Mouse (Mus musculus) cerebellum, postnatal 36 days (tissue): ENCODE measurements at regions not wholly inside any gene's neighbourhood (a gene's known extent, or its start where the extent isn't known, plus 50 kb on each side); places are given as distances from the start of the nearest gene placed in this dataset.
A peak's percentile ranks its signal among the peaks of the same experiment; 100 is the strongest.
"Not testable (repeated sequence)": the region's sequence is repeated elsewhere in the genome, so short reads cannot be mapped to it uniquely, and the experiment has no call there.

Source experiments
- DNase-seq, 2 experiments: peaks; one replicate each; pipeline ENCODE4 v3.0.0; 2021 to 2022; ENCODE audit warnings: mixed read lengths in 2 of 2

DNA sequence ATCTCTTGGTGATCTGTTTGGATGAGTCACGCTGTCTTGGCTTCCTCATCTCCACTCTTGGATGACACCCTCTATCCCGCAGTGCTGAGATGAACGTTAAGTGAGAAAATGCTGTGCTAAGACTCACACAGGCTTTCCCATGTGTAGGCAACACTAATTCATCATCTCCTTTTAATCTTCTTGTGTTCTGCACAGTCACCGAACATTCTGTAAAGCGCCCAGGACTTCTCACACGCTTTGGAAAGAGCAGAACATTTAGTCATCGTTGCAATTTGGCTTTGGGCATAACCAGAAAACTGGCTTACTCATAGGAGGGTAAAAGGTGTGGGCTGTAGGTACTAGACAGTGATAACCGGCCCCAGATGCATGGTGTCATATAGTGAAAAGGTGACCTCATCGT is 94.9 kb downstream of the Plppr4 start:
- DNase-seq: peak in 1 of 2 experiments; percentile 2

DNA sequence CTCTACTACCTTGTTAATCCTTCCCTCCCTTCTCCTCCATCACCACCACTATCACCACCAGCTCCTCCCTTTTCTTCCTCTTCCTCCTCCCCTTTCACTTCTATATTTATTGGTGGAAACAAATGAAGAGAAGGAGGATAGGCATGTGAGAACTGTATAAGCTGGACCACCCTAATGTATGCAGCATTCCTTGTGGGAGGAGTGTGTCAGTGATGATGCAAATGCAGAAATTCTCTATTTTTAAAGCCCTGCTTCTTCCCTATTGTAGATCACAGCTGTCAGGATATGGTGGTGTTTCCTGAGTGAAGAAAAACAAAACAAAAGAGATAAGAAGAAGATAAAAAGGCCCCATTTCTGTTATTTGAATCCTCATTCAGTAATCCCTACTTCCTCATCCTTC is 112.8 kb downstream of the Plppr4 start:
- no peak for DNase-seq

DNA sequence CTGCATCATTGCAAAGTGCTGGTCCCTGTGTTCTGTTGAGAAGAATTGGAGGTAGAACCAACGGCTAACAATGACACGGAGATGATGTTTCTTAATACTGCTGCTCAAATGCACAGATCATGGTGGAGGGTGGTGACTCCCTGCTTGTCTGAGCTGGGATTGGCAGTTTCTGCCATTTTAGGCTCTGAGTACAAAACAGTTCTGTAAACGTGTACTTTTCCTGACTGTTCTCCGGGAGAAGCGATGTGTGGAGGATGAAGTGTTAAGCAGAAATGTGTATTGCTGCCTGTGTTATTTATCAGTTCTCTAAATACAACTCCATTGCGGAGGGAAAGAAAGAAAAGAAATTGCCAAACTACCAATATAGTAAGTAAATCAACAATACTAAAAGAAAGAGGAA is 118.9 kb downstream of the Plppr4 start:
- no peak for DNase-seq

DNA sequence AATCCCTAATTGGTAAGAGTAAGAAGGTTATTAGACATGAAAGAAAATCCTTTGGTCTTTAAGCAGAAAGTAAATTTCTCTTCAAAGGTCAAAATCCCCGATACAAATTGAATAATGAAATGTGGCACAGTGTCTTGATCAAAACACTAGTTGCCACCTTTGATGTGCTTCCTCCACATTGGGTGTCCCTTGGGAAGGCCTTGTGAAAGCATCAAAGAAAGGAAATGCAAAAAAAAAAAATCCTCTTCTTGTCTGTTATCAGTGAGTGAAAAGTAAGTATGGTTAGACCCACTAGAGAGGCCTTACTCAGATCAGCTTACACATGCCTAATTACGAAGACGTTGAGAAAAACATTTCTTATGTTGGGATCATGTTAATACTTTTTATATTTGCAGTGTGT is 134.1 kb downstream of the Plppr4 start:
- no peak for DNase-seq

DNA sequence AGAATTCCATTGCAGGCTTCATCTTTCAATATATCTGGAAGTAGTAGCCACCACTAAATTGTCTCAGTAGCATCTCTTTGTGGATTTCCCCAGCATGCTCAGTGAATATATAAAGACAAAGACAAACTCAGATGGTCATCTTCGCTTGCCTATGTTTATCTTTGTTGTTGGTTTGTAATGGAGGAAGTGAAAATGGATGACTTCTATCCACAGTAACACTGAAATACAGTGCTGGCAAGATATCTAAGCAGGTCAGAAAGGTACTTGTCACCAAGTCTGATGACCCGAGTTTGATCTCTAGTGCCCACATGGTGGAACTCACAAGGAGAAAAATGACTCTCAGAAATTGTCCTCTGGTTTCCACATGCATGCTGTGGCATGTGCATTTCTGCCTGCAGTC is 135.6 kb downstream of the Plppr4 start:
- no peak for DNase-seq

DNA sequence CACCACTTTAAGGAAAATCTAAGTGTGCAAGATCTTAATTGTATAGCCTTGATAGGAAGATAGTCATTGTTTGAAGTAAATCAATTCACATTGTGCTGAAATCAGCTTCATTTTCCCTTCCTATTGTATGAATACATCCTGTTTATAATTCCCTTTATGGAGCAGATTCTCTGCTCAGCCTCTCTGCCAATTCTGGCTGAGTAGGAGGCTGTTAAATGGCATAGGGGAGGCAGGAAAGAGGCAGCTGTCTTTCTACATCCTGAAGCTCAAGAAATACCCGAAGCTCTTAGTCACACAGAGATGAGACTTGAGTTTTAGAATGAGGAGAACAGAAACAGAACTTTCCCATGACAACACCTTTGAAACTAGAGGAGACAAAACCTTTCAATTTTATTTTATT is 142.7 kb downstream of the Plppr4 start:
- no peak for DNase-seq

DNA sequence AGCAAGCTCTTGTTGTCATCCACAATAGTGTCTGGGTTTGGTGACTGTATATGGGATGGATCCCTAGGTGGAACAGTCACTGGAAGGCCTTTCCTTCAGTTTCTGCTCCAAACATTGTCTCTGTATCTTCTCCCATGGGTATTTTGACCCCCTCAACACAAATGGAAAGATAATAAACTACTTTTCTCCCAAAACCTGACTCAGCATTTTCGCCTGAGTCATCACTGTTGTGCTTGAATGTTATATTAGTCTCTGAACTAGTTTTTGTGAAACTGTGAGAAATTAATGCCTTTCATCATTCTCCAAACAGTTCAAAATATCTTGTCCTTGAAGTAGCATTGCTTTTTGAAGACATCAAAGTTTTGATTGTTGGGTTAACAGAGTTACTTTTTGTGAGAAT is 168.8 kb downstream of the Plppr4 start:
- no peak for DNase-seq

DNA sequence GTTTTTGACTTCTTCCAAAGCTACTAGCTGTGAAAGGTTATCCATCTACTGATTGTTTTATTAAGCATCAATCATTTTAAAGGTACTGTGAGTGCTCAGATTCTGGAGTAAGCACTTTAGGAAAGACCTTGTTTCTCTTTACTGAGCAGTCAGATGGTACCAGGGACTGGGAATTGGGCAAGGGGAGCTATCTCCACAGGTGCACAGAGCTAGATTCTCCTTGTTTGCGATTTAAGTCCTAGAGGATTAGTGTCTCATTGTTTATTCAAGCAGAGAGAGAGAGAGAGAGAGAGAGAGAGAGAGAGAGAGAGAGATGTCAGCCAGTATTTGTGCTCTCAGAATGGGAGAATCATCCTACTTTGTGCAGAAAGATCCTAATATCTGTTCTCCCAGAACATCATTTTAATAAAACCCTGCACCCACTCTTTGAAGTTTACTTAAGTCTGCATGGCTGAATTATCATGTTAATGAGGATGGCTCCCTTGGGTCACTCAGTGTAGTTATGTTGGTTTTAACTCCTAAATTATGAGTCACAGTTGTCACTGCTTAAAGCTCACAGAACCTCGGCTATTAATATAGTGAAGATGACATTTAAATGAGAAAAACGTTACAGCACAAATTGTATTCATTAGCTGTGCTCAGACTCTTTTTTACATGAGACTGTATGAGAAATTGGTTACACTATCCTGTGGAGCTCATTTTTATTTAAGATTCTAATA is 171.7 kb downstream of the Plppr4 start:
- no peak for DNase-seq

DNA sequence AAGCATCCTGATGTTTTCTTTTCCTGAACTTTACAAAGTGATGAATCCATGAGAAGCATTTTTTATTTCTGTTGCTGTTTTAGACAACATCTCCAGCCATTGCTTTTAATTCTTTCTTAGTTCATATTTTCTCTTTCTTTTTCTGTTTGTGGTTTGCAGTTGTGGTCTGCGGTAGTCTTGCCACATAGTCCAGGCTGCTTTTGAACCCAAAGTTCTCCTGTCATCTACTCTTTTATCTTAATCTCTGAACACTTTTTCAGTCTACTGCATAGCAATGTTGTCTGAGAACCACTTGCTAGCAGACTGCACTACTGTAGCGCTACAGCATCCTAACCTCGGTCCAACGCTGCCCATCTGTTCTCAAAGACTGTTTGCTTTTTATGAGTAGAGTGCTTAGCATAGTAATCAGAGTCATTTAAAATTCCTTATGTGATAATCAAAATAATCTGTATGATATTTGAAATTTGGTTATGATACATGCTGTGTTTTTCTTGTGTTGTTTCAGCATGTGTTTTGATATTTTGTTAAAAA is 177.0 kb downstream of the Plppr4 start:
- DNase-seq: no peak

DNA sequence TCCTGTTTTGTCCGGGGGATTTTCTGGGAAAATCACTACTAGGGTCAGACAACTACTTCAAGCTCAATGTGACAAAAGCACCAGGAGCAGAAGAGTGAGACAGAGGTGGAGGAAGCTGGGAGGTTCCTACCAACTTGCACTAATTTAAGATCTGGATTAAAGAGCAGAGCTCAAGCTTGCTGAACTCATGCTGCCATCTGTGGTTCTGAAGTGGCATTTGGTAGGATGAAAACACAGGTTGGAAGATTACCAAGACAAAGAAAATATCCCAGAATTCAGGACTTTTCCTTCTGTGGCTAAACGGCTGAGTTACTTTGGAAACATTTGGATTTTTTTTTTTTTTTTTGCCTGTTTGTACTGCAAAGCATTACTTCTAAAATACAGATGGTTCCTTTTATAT is 190.9 kb downstream of the Plppr4 start:
- no peak for DNase-seq

DNA sequence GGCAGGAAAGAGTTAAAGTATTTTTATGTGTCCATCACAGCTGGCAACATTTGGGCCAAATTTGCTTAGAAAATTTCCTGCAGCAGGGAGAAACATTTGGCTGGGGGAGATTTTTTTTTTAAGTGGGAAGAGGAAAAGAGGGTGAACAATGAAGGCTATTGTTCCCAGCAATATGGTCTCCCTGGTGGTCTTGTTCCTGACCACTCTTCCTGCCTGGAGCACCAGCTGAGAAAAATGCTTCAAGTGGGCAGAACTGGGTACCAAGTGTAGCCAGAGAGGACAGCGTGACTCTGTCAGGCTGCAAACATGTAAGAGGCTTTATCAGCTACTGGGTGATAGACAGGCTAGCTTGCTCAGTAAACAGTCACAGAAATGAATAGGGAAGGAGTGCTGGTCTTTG is 194.3 kb upstream of the Palmd start:
- no peak for DNase-seq

DNA sequence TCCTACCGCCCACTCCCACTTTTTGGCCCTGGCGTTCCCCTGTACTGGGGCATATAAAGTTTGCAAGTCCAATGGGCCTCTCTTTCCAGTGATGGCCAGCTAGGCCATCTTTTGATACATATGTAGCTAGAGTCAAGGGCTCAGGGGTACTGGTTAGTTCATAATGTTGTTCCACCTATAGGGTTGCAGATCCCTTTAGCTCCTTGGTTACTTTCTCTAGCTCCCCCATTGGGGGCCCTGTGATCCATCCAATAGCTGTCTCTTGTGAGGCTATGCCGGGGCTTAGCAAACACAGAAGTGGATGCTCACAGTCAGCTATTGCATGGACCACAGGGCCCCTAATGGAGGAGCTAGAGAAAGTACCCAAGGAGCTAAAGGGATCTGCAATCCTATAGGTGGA is 191.9 kb upstream of the Palmd start:
- DNase-seq: not testable (repeated sequence)

DNA sequence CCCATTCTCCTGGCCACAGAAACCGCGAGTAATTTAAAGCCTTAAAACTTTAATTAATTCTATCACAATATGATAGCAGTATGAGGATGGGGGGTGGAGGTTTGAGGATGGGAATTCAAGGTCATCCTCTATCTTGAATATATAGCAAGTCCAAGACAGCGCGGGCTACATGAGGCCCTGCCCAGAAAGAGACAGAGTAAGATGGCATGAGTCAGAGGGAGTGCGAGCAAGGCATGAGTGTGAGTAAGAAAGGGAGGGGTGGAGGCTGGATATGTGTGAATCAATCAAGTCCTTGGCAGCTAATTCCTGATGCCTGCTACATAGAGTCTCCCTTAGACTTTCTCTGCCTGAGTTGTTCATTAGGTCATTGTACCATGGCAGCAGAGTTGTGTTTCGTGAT is 186.5 kb upstream of the Palmd start:
- no peak for DNase-seq

DNA sequence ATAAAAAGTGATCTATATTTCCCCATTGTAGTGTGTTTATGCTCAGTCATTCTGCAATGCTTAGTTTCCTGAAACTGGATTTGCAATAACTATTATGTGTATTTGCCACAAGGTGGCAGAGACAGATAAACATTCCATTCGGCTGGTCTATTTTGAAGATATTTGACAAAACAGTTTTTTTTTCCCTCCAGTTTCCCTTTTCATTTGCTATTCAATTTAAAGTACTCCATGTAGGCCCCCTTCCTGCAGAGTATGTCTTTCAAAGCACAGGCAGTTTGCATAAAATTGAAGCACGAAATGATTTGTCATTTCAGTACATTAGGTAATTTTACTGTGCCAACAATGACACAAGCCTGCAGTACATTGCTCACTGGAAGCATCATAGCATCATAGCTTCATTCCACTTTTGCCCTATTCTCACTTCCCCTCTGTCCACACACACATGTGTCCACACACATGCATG is 184.3 kb upstream of the Palmd start:
- DNase-seq: peak in 1 of 2 experiments; percentile 4

DNA sequence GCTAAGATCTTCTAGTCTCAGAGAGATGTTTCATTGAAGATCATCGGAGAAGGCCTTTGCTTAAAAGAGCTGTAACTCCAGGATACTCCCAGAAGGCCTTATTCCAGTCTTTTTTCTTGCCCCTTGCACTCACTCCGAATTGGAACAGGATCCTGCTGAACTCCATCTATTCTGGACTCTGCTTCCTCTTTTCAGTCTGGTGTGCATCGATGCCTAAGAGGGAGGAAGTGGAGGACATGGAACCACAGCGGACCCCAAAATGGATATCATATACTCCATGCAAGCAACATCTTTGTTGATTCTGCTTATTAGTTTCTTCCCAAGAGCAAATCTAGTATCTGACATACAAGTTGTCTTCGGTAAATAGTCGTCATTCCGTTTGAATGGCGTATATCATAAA is 183.6 kb upstream of the Palmd start:
- no peak for DNase-seq

DNA sequence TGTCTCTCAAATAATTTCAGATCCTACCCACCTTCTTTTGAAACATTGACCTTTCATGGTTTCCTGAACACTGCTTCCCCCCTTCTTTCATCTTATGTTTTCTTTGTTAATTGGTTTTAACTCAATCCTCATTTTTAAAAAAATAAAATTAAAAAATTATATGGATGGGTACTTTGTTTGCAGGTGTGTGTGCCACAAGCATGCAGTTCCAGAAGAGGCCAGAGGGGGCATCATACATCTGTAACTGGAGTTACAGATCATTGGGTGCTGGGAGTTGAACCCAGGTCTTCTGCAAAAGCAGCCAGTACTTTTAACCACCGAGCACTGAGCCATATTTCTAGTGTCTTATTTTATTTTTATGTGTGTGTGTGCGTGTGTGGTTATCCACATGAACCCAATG is 178.6 kb upstream of the Palmd start:
- DNase-seq: peak in 1 of 2 experiments; percentile 2

DNA sequence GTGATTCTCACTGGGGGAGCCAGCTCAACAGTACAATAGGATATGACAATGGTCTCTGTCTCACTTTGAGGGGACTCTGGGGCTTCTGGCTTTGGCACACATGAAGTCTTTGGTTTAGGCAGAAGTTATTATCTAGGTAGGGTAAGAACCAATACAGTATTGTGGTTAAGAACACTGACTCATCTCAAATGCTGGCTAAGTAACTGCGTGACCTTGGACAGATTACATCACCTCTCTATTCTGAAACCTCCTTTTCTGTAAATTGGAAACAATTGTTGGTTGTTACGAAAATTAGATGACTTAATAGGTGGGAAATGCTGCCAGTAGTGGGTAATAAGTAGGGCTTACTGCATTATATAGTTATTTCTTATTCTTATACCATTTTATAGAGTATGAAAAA is 171.0 kb upstream of the Palmd start:
- no peak for DNase-seq

DNA sequence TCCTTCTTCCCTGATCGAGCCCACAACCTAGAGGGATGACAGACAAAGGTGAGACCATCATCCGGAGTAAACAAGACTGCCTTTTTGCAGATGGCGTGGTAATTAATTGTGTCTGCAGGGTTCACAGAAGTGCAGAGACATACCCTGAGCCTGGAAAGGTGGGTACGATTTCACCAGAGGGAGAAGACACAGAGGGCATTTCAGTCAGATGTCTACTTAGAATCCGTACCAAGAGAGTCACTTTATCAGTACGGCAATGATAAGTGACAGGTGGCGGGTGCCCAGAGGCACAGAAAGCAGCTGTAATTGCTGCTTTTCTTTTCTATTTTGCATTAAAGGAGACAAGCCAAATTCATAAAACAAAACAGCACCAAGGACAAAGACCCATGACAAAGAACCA is 169.9 kb upstream of the Palmd start:
- no peak for DNase-seq

DNA sequence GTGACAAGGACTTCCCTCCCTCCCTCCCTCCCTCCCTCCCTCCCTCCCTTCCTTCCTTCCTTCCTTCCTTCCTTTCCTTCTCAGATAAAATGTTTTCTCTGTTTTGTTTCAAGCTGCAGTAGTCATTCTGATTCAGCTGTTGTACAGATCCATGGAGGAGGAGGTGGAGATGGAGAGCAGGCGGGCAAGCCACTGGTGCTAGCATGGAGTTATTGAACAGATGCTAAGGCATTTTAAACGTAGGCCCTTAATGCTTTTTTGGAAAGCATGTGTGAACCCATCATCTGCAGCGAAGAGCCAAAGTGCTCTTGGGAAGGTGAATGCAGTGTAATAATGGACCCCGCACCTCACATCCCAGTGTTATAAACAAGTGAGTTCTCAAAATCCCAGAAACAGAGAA is 164.1 kb upstream of the Palmd start:
- no peak for DNase-seq

DNA sequence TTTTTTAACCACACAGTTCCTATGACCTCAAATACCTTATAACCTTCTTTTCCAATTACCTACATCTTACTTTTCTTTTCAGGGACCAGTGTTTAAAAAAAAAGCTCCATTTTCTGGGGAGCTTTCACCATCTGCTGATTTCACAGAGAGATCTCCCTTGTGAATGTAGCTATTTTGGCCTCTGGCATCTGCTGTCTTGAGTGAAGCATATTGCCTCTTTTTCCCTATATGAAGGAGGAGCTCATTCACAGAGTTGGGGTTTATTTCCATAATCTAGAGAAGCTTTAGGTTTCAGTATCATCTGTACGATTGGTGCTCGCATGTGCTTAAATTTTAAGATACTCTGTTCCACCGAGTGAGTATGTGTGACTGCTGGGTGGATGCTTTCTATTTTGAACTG is 153.4 kb upstream of the Palmd start:
- DNase-seq: no peak

DNA sequence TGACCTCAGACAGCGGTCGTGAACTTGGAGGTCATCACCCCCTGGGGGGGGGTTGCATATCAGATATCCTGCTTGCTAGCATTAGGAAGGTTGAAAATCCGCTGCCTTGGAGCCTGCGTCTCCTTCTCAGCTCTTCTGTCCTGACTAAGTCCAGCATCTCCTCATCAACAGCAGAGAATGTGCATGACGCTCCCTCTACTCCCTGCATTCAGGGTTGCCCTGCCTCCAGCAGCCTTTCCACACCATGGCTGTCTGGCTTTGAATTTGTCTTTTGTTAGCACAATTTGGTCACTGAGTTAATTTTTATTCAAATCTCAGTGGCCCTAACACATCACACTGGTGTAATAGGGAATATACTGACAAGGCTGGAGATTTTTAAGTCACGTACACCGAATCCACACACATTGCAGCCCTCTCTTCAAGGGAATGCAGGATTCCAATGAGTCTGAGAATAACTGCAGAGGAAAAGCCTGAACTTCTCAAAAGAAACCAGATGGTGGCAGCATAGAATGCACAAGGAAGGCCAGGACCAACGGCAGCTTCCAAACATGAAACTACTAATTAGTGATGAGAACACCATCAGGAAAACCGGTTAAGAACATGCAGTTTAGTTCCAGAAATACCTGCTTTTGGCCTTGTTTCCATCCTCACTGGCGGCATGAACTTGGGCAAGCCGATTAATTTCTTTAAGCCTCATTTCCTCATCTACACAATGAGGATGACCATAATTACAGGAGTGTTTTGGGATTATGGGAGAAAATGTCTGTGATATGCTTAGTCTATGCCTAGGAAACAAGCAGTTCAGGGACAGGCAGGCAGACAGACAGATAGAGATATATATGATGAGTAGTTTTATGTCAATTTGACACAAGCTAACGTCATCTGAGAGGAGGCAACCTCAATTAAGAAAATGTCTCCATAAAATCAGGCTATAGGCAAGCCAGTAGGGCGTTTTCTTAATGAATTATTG is 151.6 kb upstream of the Palmd start:
- peak in 1 of 2 experiments; percentile 49 for DNase-seq

DNA sequence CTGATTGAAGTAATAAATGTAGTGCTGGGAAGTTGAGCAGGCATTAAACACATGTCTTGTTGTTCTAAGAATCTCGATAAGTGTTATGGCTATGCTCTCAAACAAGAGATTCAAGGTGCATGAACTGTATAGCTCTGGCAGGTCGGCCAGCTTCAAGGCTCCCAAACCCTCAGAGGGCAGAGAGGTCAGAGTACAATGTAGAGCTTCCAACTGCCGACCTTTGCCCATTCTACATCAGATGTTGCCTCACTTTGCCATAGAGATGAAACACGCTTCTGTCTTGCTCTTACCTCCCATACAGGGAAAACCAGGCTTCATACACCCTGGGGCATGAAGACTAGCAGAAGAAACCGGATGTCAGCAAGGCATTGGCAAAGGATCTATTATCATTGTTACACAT is 150.8 kb upstream of the Palmd start:
- no peak for DNase-seq

DNA sequence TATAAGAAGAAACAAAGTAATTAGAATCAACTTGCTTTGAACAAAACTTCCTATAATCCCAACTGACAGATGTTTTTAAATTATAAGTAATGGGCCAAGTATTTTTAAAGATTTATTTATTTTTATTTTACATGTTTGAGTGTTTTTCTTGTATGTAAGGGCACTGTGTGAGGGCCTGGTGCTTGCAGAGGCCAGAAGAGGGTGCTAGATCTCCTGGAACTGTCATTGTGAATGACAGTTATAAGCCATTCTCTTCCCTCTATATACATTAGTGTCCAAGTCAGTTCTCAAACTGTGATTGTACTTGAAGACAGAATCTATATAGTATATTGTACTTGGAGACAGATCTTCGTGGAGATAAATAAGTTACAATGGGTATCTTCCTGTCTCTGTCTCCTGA is 149.1 kb upstream of the Palmd start:
- DNase-seq: no peak

DNA sequence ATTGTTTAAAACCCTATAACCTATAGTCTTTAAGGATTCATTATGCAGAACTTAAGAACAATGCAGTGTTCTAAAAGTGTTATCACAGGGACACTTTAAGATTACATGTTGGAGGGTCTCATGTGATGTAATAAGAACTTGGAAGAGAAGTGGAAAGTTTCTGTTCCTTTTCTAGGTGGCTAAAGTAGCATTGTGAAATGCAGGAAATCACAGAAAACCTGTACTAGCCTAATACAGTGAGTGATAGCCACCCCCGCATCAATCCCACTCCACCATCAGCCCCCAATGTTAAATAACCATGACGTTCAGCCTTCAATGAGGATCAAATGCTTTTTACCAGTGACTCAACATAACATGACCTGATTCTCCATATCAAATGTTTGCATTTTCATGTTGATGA is 147.4 kb upstream of the Palmd start:
- DNase-seq: no peak
